Mouse (Mus musculus) monocyte, adult 2 months (primary cell): ENCODE measurements around the gene Cd59b.
"Not testable (repeated sequence)": the region's sequence is repeated elsewhere in the genome, so short reads cannot be mapped to it uniquely, and the experiment has no call there.

Experiments
- DNase-seq, 2 experiments: peaks; one replicate each; pipeline ENCODE4 v3.0.0; 2022; ENCODE audit warnings: low spot score in 2 of 2, low read depth in 1 of 2

Cd59b gene

DNA sequence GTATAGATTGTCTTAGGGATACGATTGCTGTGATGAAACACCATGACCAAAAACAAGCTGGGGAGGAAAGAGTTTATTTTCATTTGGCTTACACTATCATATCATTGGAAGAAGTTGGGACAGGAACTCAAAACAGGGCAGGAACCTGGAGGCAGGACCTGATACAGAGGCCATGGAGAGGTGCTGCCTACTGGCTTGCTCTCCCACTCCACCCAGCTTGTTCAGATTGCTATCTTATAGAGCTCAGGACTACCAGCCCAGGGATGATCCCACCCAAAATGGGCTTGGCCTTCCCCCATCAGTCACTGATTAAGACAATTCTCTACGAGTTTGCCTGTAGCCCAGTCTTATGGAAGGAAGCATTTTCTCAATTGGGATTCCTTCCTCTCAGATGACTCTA, 5.5 kb upstream of the Cd59b start:
- DNase-seq, result no peak

- DNase-seq, result not testable (repeated sequence)
Measured at GRCm38 (mm10) chr2:104065526-104065925, 4.1 kb upstream of the Cd59b start, which contains the start of gene Gm10912. Gene Gm10912 (plus strand): TSS chr2:104065826.

- DNase-seq, result not testable (repeated sequence)
Measured at GRCm38 (mm10) chr2:104068450-104068849, 1.2 kb upstream of the Cd59b start, which contains the start of gene Gm10799. Gene Gm10799 (minus strand): TSS chr2:104068550.

DNA sequence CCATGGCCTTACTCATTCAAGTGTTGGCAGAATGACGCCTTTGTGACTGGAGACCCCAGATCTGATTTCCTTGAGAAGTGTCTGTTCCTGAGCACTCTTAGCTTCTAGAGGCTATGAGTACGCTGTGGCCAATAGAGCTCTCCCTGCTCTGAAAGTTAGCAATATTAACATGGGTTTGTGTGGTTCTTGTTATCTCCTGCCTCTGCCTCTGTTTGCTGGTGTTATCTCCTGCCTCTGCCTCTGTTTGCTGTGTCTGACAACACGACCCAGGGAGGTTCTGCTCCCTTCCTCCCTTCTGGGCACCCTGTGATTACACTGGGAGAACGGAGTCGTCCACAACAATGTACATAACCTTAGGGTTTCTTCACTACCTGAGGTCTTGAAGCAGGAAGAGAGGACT, 8.6 kb downstream of the Cd59b start:
- DNase-seq, result not testable (repeated sequence)

- DNase-seq, result not testable (repeated sequence)
Measured at GRCm38 (mm10) chr2:104081436-104082050, 11.9 kb downstream of the Cd59b start.

GRCm38 (mm10) chr2:104082474-104082873, 12.8 kb downstream of the Cd59b start:
- DNase-seq, result no peak

DNA sequence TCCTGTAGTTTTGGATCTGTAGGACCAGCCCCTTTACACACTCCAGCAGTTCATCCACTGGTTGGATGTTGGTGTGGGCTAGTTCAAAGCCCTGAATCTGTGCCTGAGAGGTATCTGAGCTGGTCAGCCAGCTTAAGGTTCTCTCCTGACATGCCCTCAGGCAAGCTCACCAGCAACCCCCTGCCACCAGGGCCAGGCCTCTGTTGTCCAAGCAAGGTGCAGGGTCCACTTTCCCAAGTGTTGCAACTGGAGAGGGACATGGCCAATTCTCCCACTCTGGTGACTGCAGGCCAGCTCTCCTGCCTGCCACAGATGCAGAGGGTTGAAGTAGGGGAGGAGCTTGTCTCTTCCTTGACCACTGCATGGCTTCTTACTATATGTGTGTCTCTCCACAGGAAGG, 14.4 kb downstream of the Cd59b start:
- DNase-seq, result not testable (repeated sequence)

GRCm38 (mm10) chr2:104087562-104087961, 17.9 kb downstream of the Cd59b start:
- not testable (repeated sequence) for DNase-seq

DNA sequence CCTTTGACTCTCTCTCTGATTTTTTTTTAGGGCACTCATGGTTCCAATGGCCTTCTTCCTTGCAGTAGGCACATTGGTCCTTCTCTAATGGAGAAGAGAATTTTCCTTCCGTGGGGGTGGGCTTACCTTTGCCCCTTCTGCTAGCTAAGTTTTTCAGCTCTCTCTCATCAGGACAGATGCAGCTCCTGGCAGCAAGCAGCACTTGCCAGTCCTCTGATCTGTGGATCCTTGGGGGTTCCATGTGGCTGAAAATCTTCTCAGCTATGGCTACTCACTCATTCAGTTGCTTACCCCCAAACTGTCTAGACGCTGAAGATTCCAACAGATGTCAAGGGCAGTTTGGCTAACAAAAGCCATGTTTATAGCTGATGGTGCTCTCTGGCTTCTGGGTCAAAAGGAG, 23.7 kb downstream of the Cd59b start:
- no peak for DNase-seq

DNA sequence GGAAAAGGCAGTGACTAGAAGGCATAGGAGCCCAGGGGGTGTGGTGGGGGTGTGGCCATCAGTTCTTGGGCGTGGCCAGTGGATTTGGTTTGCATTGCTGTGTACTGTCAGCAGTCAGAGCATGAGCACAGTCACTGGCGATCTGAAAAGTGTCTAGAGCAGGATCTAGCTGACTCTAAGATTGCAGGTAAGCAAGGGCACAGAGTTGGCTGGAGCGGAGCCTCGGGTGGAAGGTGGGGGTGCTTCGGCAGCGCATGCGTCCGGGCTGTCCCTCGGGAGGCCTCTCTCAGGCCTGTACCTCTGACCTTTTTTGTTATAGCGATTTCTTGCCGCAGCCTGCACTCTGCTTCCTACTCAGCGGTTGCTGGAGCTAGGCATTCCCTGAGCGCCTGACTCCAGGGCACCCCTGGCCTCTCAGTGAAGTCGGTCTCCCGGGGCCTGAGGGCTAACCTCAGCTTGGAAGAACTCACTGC, 26.1 kb downstream of the Cd59b start, which contains the start of gene Cd59a:
Cd59a (plus strand) TSS at position 61 of the 473 bp plus-strand sequence.
- peak in 1 of 2 experiments; percentile 1 for DNase-seq

DNA sequence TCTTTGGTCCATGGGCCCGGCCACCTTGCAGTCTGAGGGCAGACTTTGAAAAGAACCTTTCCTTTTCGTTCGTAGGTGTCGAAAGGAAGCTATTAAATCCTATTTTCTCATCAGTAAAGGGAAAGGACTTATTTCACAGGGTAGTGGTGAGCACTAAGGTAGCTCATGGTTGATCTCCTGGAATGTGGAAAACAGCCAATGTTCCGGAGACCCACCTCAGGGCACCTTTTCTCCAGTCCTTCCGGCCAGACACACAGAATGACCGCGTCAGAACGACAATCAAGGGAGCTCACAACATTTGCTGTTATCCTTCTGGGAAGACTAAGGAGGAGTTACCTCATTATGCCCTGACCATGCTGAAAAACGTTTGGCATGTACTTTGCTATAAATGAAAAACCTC, 26.6 kb downstream of the Cd59b start:
- no peak for DNase-seq

- not testable (repeated sequence) for DNase-seq
Measured at GRCm38 (mm10) chr2:104096796-104097195, 27.1 kb downstream of the Cd59b start.

DNA sequence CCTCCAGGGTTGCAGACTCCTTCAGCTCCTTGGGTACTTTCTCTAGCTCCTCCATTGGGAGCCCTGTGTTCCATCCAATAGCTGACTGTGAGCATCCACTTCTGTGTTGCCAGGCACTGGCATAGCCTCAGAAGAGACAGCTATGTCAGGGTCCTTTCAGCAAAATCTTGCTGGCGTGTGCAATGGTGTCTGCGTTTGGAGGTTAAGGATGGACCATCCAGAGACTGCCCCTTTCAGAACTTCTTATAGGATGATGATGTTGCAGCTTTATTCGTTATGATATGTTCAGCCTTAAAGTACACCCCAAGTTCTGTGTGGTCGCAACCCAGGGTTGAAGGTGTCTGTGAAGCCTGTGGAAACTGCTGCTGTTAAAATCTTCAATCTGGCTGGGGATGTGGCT, 27.7 kb downstream of the Cd59b start:
- not testable (repeated sequence) for DNase-seq

DNA sequence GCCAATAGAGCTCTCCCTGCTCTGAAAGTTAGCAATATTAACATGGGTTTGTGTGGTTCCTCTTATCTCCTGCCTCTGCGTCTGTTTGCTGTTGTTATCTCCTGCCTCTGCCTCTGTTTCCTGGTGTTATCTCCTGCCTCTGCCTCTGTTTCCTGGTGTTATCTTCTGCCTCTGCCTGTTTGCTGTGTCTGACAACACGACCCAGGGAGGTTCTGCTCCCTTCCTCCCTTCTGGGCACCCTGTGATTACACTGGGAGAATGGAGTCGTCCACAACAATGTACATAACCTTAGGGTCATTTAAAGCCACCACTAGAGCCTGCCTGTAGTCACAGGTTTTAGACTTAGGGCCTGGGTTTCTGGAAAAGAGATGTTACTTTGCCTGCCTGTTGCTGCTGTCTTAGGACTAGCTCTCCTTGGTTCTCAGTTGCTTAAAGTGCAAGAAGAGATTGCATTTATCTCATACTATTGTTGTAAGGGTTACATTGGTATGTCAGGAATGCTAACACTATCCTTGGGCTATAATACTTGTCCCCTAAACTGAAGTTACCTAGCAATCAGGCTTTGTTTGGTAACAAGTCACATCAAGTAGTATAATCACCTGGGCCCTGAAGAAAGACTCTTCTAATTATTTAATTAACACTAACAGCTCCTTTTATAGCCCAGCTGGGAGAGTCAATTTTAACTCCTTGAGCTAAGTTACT, 29.0 kb downstream of the Cd59b start:
- DNase-seq, result no peak

- DNase-seq, result no peak
Measured at GRCm38 (mm10) chr2:104099231-104099585, 29.6 kb downstream of the Cd59b start.

DNA sequence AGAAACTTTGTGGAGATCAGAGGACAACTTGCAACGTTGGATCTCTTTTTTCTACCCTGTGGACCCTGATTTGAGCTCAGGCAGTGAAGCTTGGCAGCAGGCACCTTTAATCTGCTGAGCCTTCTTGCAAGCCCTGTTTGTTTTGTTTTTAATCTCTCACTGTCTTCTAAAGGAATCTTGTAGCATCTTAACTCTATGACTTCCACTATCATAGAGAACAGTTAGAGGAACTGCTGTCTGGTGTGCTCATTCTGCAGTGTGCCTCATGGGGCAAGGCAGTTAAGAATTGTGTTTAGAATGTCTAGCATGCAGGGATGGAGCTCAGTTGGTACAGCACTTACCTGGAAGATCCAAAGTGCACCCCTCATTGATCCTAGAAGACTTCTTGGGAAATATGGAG, 30.3 kb downstream of the Cd59b start:
- no peak for DNase-seq

GRCm38 (mm10) chr2:104104800-104105199, 35.2 kb downstream of the Cd59b start:
- no peak for DNase-seq

- not testable (repeated sequence) for DNase-seq
Measured at GRCm38 (mm10) chr2:104109021-104109420, 39.4 kb downstream of the Cd59b start.

GRCm38 (mm10) chr2:104109528-104109927, 39.9 kb downstream of the Cd59b start:
- no peak for DNase-seq

- DNase-seq, result no peak
Measured at GRCm38 (mm10) chr2:104110031-104110430, 40.4 kb downstream of the Cd59b start.

- not testable (repeated sequence) for DNase-seq
Measured at GRCm38 (mm10) chr2:104111170-104111797, 41.6 kb downstream of the Cd59b start.

GRCm38 (mm10) chr2:104113563-104113962, 43.9 kb downstream of the Cd59b start:
- DNase-seq, result not testable (repeated sequence)
